Mouse (Mus musculus) thymus, adult 2 months (tissue): Measurements from ENCODE around the gene Dock1. TPM values are rescaled to one million over a fixed set of nuclear protein-coding genes. Genes with fewer than 3 reads are reported as not detected.

Source experiments
- DNase-seq: peaks from one replicate; pipeline ENCODE4 v3.0.0; 2021
- H3K27ac ChIP-seq: fragments of 200-500 bp; 2 replicates; pipeline ENCODE4 v1.5.1; 2012; ENCODE audit warnings: low read length, control low read depth; ENCODE audit not compliant: control insufficient read depth, insufficient read depth
- H3K27me3 ChIP-seq: fragments of 200-500 bp; 2 replicates; pipeline ENCODE4 v1.6.1; 2012; ENCODE audit warnings: mild to moderate bottlenecking, low read length, moderate library complexity, mixed read lengths; ENCODE audit not compliant: control insufficient read depth, insufficient read depth
- H3K36me3 ChIP-seq: fragments of 200-500 bp; 2 replicates; pipeline ENCODE4 v1.6.1; 2012; ENCODE audit warnings: mild to moderate bottlenecking, low read length, moderate library complexity; ENCODE audit not compliant: control insufficient read depth, insufficient read depth
- H3K4me1 ChIP-seq: fragments of 200-500 bp; replicated peaks from 2 replicates; pipeline ENCODE4 v1.6.1; 2012; ENCODE audit warnings: low read length; ENCODE audit not compliant: control insufficient read depth, insufficient read depth
- H3K4me3 ChIP-seq: fragments of 200-500 bp; 2 replicates; pipeline ENCODE4 v1.5.1; 2012; ENCODE audit warnings: mild to moderate bottlenecking, low read length, control low read depth, moderate library complexity; ENCODE audit not compliant: control insufficient read depth, insufficient read depth
- CTCF ChIP-seq: fragments of 200-500 bp; IDR thresholded peaks from 2 replicates; pipeline ENCODE4 v1.5.1; 2012; ENCODE audit warnings: mild to moderate bottlenecking, control low read depth, low read length, moderate library complexity, borderline replicate concordance; ENCODE audit not compliant: control insufficient read depth, poor library complexity, insufficient read depth; ENCODE audit errors: extremely low read depth
- POLR2A ChIP-seq: fragments of 200-500 bp; IDR thresholded peaks from 2 replicates; pipeline ENCODE4 v1.6.1; 2012; ENCODE audit warnings: mild to moderate bottlenecking, low read length, control low read depth, moderate library complexity; ENCODE audit not compliant: control insufficient read depth, poor library complexity, insufficient read depth; ENCODE audit errors: extremely low read depth
- WGBS: fragments of 180-500 bp; shearing (Covaris S2); methylation state at CpG from one replicate; pipeline ENCODE4 v1.1.7; 2018; 5-methylcytosine and 5-hydroxymethylcytosine counted together
- polyA plus RNA-seq: library from polyadenylated mRNA; depleted of rRNA; stranded (reverse); fragments of >200 nt; gene quantifications from 2 replicates; pipeline ENCODE4 v1.2.3, GENCODE M21; 2012

The Dock1 gene
- polyA plus RNA-seq, 1 experiment = 3.2 TPM

DNA sequence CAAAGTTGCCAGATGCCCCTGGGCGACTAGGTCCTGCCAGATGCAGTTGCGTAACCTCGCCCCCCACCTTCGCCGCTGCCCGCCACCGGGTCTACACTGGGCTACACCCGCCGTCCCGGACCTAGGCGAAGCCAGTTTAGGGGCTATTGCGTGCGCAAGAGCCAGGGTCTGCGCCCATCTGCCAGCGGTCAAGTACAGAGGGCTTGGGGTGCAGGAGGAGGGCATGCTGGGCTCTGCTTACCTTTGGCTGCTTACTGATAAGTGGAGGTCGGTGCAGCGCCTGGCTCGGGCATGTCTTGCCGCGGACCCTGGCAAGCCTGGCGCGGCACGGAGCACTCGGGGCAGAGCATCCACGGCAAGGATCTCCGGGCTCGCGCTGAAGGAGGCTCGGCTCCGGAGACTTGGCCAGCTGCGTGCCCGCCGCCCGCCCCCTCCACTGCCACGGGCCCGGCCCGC lies 267.0 kb downstream of the Dock1 start:
- no peak for DNase-seq
- Histone ChIP-seq H3K36me3 (no peaks in the 10 kb centered on the region), H3K27ac (no peak overlapping the region), H3K4me3 (no peak overlapping the region), H3K27me3 (no peaks in the 10 kb centered on the region; the same call in 1 of the 2 replicates), H3K4me1 (no peaks in the 10 kb centered on the region)
- TF ChIP-seq CTCF (no peak), POLR2A (no peak)
- WGBS = 11% methylated on average over 33 of the region's 37 CpGs

DNA sequence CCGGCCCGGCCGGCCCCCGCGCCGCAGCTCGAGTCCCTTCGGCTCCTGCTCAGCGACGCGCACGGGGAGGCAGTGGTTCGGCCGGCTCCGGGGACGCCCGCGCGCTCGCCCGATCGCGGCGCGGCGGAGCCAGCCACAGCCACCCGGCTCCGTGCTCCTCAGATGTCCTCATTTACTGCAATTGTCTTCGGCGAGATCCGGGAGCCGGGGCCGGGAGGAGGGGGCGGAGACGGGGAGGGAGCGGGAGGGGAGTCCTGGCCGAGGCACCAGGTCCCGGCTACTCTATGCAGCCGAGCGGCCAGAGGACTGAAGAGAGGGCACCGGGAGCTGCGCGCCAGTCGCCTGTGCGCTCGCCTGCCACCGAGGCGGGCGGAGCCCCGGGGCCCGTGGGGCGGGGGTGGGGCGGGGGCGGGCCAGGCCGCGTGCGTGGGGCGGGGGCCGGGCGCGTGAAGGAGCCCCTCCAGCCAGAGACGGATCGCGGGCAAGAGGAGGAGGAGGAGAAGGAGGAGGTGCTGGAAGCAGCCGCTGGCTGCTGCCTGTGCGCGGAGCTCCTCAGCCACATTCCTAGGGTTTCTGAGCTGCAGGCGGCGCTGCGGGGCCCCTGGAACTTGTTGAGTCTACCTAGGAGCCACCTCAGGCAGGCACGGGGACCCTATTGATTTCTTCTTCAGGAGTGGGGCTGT lies 267.6 kb downstream of the Dock1 start, which contains the start of gene Fam196a:
Fam196a (minus strand) TSS at position 504 of the 683 bp plus-strand sequence.
- Histone ChIP-seq H3K27ac (no peak within 1 kb of the TSS), H3K27me3 (no peaks in the 10 kb centered on the region; the same call in 1 of the 2 replicates), H3K4me1 (no peaks in the 10 kb centered on the region), H3K4me3 (no peak within 1 kb of the TSS), H3K36me3 (no peaks in the 10 kb centered on the region)
- no peak for DNase-seq
- TF ChIP-seq POLR2A = no peak
- 4% methylated on average over 54 of the region's 71 CpGs for WGBS

DNA sequence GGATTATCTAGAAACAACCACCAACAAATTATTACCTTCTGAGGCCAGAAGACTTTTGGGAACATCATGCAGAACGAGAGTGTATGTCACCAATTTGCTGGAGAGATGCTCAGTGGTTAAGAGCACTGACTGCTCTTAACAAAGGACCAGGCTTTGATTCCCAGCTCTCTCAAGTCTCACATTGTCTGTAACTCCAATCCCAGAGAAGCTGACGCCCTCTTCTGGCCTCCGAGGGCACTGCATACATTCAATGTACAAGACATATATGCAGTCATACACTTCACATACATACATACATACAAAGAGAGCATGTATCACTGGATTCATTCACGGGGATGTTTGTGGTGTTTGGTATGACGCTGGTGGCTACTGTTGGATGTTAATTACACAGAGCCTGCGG lies 271.4 kb downstream of the Dock1 start:
- no peak for DNase-seq
- Histone ChIP-seq H3K27ac (no peak overlapping the region), H3K27me3 (no peaks in the 10 kb centered on the region; the same call in 1 of the 2 replicates), H3K4me3 (no peak overlapping the region), H3K36me3 (no peaks in the 10 kb centered on the region), H3K4me1 (no peaks in the 10 kb centered on the region)
- WGBS = 94% methylated on average over 6 of the region's 6 CpGs
- TF ChIP-seq CTCF (no peak), POLR2A (no peak)

DNA sequence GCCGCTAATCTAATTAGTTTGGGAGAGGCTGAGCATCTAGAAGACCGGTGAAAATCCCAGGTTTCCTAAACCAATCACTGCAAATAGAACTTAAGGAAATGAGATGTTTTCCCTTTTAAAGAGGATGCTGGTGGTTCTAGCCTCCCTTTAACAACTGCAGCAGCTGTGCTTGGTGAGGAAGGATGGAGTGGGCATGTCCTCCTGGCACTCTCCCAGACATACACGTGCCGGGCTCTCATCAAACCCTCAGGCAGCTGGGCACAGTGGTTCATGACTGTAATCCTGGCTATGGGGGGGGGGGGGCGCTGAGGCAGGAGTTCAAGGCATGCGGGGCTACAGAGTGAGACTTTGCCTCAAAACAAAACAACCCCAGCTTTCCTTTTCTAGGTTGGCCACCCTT lies 272.6 kb downstream of the Dock1 start:
- no peak overlapping the region for H3K27ac ChIP-seq
- no peak for DNase-seq
- H3K27me3 ChIP-seq = no peaks in the 10 kb centered on the region
- TF ChIP-seq CTCF = no peak
- no peak for TF ChIP-seq POLR2A
- WGBS = 87% methylated on average over 6 of the region's 6 CpGs
- no peaks in the 10 kb centered on the region for H3K36me3 ChIP-seq
- no peaks in the 10 kb centered on the region for H3K4me1 ChIP-seq
- no peak overlapping the region for H3K4me3 ChIP-seq

DNA sequence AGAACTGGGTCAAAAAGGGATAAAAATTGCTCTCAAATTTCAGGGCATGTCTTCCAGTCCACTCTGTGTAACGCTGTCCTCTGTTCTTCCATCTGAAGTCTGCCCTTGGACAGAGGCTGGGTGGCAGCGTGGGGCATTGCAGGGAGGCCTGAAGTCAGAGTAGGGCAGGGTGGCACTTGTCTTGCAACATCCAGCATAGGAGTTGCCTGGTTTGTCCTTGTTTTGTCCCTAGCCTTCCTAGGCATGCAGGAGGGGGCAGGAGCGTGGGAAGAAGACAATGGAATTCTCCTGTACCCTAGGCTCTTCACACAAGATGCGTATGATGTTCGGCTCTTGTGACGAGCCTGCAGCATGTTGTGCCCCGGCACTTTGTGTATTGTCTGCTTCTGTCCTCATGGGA lies 273.2 kb downstream of the Dock1 start:
- DNase-seq = no peak
- Histone ChIP-seq H3K4me1 (no peaks in the 10 kb centered on the region), H3K4me3 (no peak overlapping the region), H3K36me3 (no peaks in the 10 kb centered on the region), H3K27me3 (no peaks in the 10 kb centered on the region), H3K27ac (no peak overlapping the region)
- WGBS = 84% methylated on average over 7 of the region's 7 CpGs
- TF ChIP-seq POLR2A = no peak
- TF ChIP-seq CTCF = no peak

DNA sequence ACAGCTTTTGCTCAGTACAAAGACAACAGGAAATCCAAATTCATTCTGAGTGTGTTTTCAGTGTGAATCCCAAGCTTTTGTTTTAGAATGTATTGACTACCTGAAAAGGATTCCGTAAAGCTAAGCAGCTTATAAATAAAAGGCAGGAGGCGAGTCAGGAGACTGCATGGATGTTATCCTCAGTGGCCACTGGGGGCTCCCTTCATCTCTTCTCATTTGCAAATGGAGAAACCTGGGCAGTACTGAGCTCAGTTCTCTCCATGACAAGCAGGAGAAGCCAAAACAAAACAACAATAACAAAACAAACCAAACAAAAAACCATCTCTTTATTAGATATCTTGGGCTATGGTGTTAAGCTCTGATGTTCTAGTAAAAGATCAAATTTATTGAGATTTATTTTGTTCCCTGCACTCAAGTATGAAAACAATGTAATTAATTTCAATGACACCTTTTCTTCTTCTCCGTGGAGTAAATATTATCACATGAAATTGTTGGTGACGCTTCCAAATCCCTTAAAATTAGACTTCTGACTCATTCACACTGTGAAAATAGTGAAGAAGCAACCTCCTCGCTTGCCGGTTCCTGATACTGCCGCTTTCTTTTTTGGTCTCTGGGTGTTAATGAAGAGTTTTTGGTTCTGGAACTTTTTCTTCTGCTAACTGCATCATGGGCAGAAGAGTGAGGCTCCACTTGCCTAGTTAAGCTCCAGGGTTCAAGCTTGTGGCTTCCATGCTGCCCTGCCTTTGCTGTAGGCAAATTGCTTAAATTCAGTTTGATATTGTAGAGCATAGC lies 275.7 kb downstream of the Dock1 start:
- Histone ChIP-seq H3K4me3 (no peak overlapping the region), H3K4me1 (no peaks in the 10 kb centered on the region), H3K27ac (no peak overlapping the region), H3K36me3 (no peaks in the 10 kb centered on the region), H3K27me3 (no peaks in the 10 kb centered on the region)
- WGBS = 94% methylated on average over 7 of the region's 7 CpGs
- no peak for DNase-seq
- no peak for TF ChIP-seq CTCF
- TF ChIP-seq POLR2A = no peak
